Mouse (Mus musculus) MEL (cell line): Measurements from ENCODE around the gene Aldh1a1. TPM values are rescaled to one million over a fixed set of nuclear protein-coding genes. Genes with fewer than 3 reads are reported as not detected.

ENCODE experiments used
- DNase-seq: peaks from one replicate; pipeline ENCODE4 v3.0.0; 2011; ENCODE audit warnings: low read depth, low spot score
- H3K27ac ChIP-seq: 2 replicates; pipeline ENCODE4 v1.5.1; 2012; ENCODE audit warnings: low read depth, mild to moderate bottlenecking, control low read depth, low read length, moderate library complexity; ENCODE audit not compliant: control insufficient read depth
- H3K27me3 ChIP-seq, 2 experiments: fragments of 150-350 bp in 1 of 2; sonication (generic) in 1 of 2; 2 replicates each; pipeline ENCODE4 v1.6.1; 2012; ENCODE audit warnings: low read length in 2 of 2, mild to moderate bottlenecking in 2 of 2, improper control_type of control experiment in 1 of 2, moderate library complexity in 1 of 2; ENCODE audit not compliant: insufficient read depth in 2 of 2, control insufficient read depth in 1 of 2
- H3K36me3 ChIP-seq, 2 experiments: 2 replicates each; pipeline ENCODE4 v1.6.1; 2012 to 2014; ENCODE audit warnings: low read length in 2 of 2, improper control_type of control experiment in 1 of 2, inconsistent platforms in 1 of 2, mild to moderate bottlenecking in 1 of 2; ENCODE audit not compliant: insufficient read depth in 2 of 2, control insufficient read depth in 1 of 2
- H3K4me1 ChIP-seq, 2 experiments: fragments of 150-350 bp in 1 of 2; sonication (generic) in 1 of 2; 2 replicates each; pipeline ENCODE4 v1.6.1; 2012; ENCODE audit warnings: low read length in 2 of 2, improper control_type of control experiment in 1 of 2, mild to moderate bottlenecking in 1 of 2; ENCODE audit not compliant: insufficient read depth in 2 of 2, control insufficient read depth in 1 of 2
- H3K4me3 ChIP-seq, 2 experiments: fragments of 150-350 bp in 1 of 2; sonication (generic) in 1 of 2; 2 replicates each; pipeline ENCODE4 v1.5.1; 2012; ENCODE audit warnings: low read depth in 2 of 2, low read length in 2 of 2, mild to moderate bottlenecking in 2 of 2, moderate library complexity in 2 of 2, control low read depth in 1 of 2, improper control_type of control experiment in 1 of 2; ENCODE audit not compliant: control insufficient read depth in 1 of 2, insufficient read depth in 1 of 2
- H3K79me2 ChIP-seq: 2 replicates; pipeline ENCODE4 v1.6.1; 2012; ENCODE audit warnings: mild to moderate bottlenecking, low read length, moderate library complexity; ENCODE audit not compliant: control insufficient read depth, poor library complexity, insufficient read depth
- H3K9ac ChIP-seq: 2 replicates; pipeline ENCODE4 v1.6.1; 2012; ENCODE audit warnings: low read depth, mild to moderate bottlenecking, control low read depth, low read length, moderate library complexity; ENCODE audit not compliant: control insufficient read depth, poor library complexity, severe bottlenecking
- H3K9me3 ChIP-seq: fragments of 150-350 bp; sonication (generic); replicated peaks from 2 replicates; pipeline ENCODE4 v1.6.1; 2012; ENCODE audit warnings: mild to moderate bottlenecking, low read length, improper control_type of control experiment, moderate library complexity; ENCODE audit not compliant: insufficient read depth
- GATA1 ChIP-seq: IDR thresholded peaks from 2 replicates; pipeline ENCODE4 v1.6.1; 2011; ENCODE audit warnings: low read depth, low read length, improper control_type of control experiment
- HCFC1 ChIP-seq: IDR thresholded peaks from 2 replicates; pipeline ENCODE4 v1.6.1; 2012; ENCODE audit warnings: low read depth, mild to moderate bottlenecking, inconsistent platforms, low read length, improper control_type of control experiment, moderate library complexity
- MAFK ChIP-seq: IDR thresholded peaks from 2 replicates; pipeline ENCODE4 v1.6.1; 2011; ENCODE audit warnings: low read depth, mild to moderate bottlenecking, low read length, improper control_type of control experiment, borderline replicate concordance
- MAZ ChIP-seq: IDR thresholded peaks from 2 replicates; pipeline ENCODE4 v1.6.1; 2012; ENCODE audit warnings: low read depth, mild to moderate bottlenecking, inconsistent platforms, low read length, improper control_type of control experiment
- POLR2AphosphoS5 ChIP-seq: IDR thresholded peaks from 2 replicates; pipeline ENCODE4 v1.6.1; 2012; ENCODE audit warnings: low read depth, borderline replicate concordance, mild to moderate bottlenecking, inconsistent platforms, low read length, moderate library complexity, mixed read lengths
- SIN3A ChIP-seq: IDR thresholded peaks from 2 replicates; pipeline ENCODE4 v1.6.1; 2012; ENCODE audit warnings: low read length, improper control_type of control experiment, inconsistent platforms
- TCF12 ChIP-seq: IDR thresholded peaks from 2 replicates; pipeline ENCODE4 v1.6.1; 2014; ENCODE audit warnings: low read depth, mild to moderate bottlenecking, inconsistent platforms, low read length, improper control_type of control experiment, moderate library complexity
- ZC3H11A ChIP-seq: IDR thresholded peaks from 2 replicates; pipeline ENCODE4 v1.6.1; 2012; ENCODE audit warnings: low read depth, mild to moderate bottlenecking, inconsistent platforms, low read length, improper control_type of control experiment
- ZMIZ1 ChIP-seq: IDR thresholded peaks from 2 replicates; pipeline ENCODE4 v1.6.1; 2012; ENCODE audit warnings: low read depth, mild to moderate bottlenecking, inconsistent platforms, low read length, improper control_type of control experiment, moderate library complexity
- polyA plus RNA-seq, 2 experiments: library from polyadenylated mRNA; stranded (reverse) in 1 of 2; unstranded in 1 of 2; fragments of >175 nt in 1 of 2; fragments of >200 nt in 1 of 2; gene quantifications; 2 replicates each; pipeline versions ENCODE4 v1.2.1 to v1.2.4; 2012; ENCODE audit warnings: low replicate concordance in 2 of 2, low read depth in 1 of 2; ENCODE audit not compliant: insufficient read length in 2 of 2, insufficient read depth in 1 of 2, missing spikeins in 1 of 2
- total RNA-seq: library from RNA; depleted of rRNA; stranded (reverse); fragments of 300-350 nt; gene quantifications from 2 replicates; pipeline ENCODE4 v1.2.3, GENCODE M21; 2012; rRNA removed

The Aldh1a1 gene
- total and polyA plus RNA-seq, 3 experiments, result 2.3 to 10.3 TPM; not detected in 1

DNA sequence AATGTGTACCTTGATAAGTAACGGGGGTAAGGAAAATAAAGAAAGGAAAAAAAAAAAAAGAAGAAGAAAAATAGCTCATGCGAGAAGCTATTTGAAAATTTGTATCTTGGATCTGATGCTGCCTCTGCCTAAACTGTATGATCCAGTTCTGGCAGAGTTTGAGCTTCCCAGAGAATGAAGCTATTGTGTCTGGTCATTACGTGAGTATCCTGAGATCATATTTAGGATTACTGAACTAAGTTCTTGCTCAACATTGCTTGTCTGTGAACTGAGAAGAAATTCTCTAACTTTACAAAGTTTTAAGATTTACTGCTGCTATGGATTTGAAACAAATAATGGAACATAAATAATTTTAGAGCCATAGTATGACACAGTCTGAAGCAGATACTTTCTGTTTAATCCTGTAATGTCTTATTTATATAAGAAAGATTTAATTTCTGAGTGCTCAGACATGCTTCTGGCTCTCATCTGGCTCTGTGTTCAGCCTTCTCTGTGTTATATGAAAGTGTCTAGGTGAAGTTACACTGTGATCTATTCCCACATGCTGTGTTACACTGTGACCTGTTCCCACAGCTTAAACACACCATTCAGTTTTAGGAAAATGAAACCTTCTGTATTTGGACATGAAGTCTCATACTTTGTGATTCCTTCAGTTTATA is 185.3 kb downstream of the Aldh1a1 start:
- TF ChIP-seq POLR2AphosphoS5 (no peak), ZC3H11A (no peak), MAZ (no peak), GATA1 (no peak), MAFK (no peak), HCFC1 (no peak), ZMIZ1 (no peak), SIN3A (no peak), TCF12 (no peak)
- H3K9ac ChIP-seq, result no peak overlapping the region
- H3K9me3 ChIP-seq, result no peaks in the 10 kb centered on the region
- H3K4me3 ChIP-seq, result no peak overlapping the region
- no peaks in the 10 kb centered on the region for H3K36me3 ChIP-seq
- no peaks in the 10 kb centered on the region for H3K4me1 ChIP-seq
- no peaks in the 10 kb centered on the region for H3K79me2 ChIP-seq
- no peak overlapping the region for H3K27ac ChIP-seq
- no peak for DNase-seq
- H3K27me3 ChIP-seq, result no peaks in the 10 kb centered on the region

Other genes starting within 250 kb of the Aldh1a1 start
- gene Anxa1, start 101.8 kb upstream of the Aldh1a1 start, total RNA-seq, result not detected in 2 replicates
- gene Anxa1, start 101.8 kb upstream of the Aldh1a1 start, polyA plus RNA-seq, result not detected
- gene Aldh1a7, start 234.8 kb downstream of the Aldh1a1 start, total RNA-seq, result 0.10 TPM in 1 of 2 replicates, not detected in the other
- under 1 TPM in 1 of 2 experiments, not detected in 1; 0.03 TPM for gene Aldh1a7, start 234.8 kb downstream of the Aldh1a1 start, polyA plus RNA-seq